In genomic region chr2:33436035-33436580, GRCm38 (mm10) we compare ENCODE assay signal across 8 mouse cellular contexts. TPM values are rescaled to one million over a fixed set of nuclear protein-coding genes. Genes with fewer than 3 reads are reported as not detected.
DNase-seq lines count a peak whose midpoint lies in the region; ATAC-seq and TF ChIP-seq lines count a peak whose summit lies in the region.

No protein-coding gene starts in this region.

- H3K4me2 ChIP-seq in forebrain, postnatal 0 days (ENCODE audit: low read depth): peak overlapping the region; percentile 33
- H3K4me2 ChIP-seq in liver, postnatal 0 days (ENCODE audit: low read depth, low read length): peak overlapping the region; percentile 56
- H3K4me2 ChIP-seq in stomach, embryonic 14.5 days (replicated peaks; ENCODE audit: low read depth, low read length): peak overlapping the region; percentile 42

- H3K9me3 ChIP-seq in forebrain, postnatal 0 days (ENCODE audit: low read length): no peaks in the 10 kb centered on the region
- no peaks in the 10 kb centered on the region for H3K9me3 ChIP-seq in liver, postnatal 0 days (ENCODE audit: low read length)
- no peaks in the 10 kb centered on the region for H3K9me3 ChIP-seq in stomach, embryonic 14.5 days (ENCODE audit: control insufficient read depth, low read depth, low read length)

- no peak for TF ChIP-seq EP300 in liver, postnatal 0 days (IDR thresholded peaks at IDR 0.05; ENCODE audit: low read depth)

- no peaks in the 10 kb centered on the region for H3K36me3 ChIP-seq in forebrain, postnatal 0 days (ENCODE audit: insufficient read depth)
- H3K36me3 ChIP-seq in liver, postnatal 0 days (replicated peaks; ENCODE audit: insufficient read depth, low read length): no peaks in the 10 kb centered on the region
- H3K36me3 ChIP-seq in stomach, embryonic 14.5 days (ENCODE audit: control insufficient read depth, insufficient read depth, low read length): no peaks in the 10 kb centered on the region

- peak overlapping the region; percentile 18; the same call in 1 of the 2 replicates for H3K27ac ChIP-seq in left cerebral cortex, adult 2 months
- H3K27ac ChIP-seq in forebrain, postnatal 0 days (ENCODE audit: low read depth, low read length): no peak overlapping the region
- H3K27ac ChIP-seq in liver, postnatal 0 days (ENCODE audit: low read depth): no peak overlapping the region
- peak overlapping the region; percentile 13; the same call in 1 of the 2 replicates for H3K27ac ChIP-seq in stomach, embryonic 14.5 days (ENCODE audit: low read length)

- peak overlapping the region; percentile 25; the same call in 1 of the 2 replicates for H3K9ac ChIP-seq in forebrain, postnatal 0 days
- no peak overlapping the region for H3K9ac ChIP-seq in liver, postnatal 0 days (replicated peaks)
- no peak overlapping the region for H3K9ac ChIP-seq in stomach, embryonic 14.5 days (replicated peaks; ENCODE audit: low read depth, low read length)

- ATAC-seq in forebrain, postnatal 0 days: peak; percentile 47; the same call in 1 of the 2 replicates
- no peak for ATAC-seq in liver, postnatal 0 days
- 0 out of 2 replicates have a peak, but pooled peaks have one; percentile 2 for ATAC-seq in stomach, embryonic 14.5 days (ENCODE audit: insufficient number of reproducible peaks, insufficient read depth, low FRiP score, low read depth)

- intact Hi-C loops in left cerebral cortex, adult 2 months (cut with DNase I): no loop called here
- intact Hi-C loops in left cerebral cortex, postnatal 4 days (cut with DNase I): no loop called here

- 0 out of 2 replicates have a peak, but pooled peaks cover 5% of the 10 kb centered on the region for H3K27me3 ChIP-seq in forebrain, postnatal 0 days (ENCODE audit: insufficient read depth, low read length)
- no peaks in the 10 kb centered on the region for H3K27me3 ChIP-seq in liver, postnatal 0 days (ENCODE audit: insufficient read depth, low read length)
- H3K27me3 ChIP-seq in stomach, embryonic 14.5 days (ENCODE audit: control insufficient read depth, insufficient read depth, low read length): no peaks in the 10 kb centered on the region

- peaks cover 14% of the 10 kb centered on the region for H3K4me1 ChIP-seq in forebrain, postnatal 0 days (ENCODE audit: insufficient read depth)
- peaks cover 6% of the 10 kb centered on the region; the same call in 1 of the 2 replicates for H3K4me1 ChIP-seq in liver, postnatal 0 days (ENCODE audit: insufficient read depth)
- H3K4me1 ChIP-seq in stomach, embryonic 14.5 days (ENCODE audit: control insufficient read depth, insufficient read depth, low read length): peaks cover 21% of the 10 kb centered on the region; the same call in 1 of the 2 replicates

- TF ChIP-seq CTCF in left cerebral cortex, adult 2 months (IDR thresholded peaks at IDR 0.05): no peak
- no peak for TF ChIP-seq CTCF in forebrain, postnatal 0 days (IDR thresholded peaks at IDR 0.05; ENCODE audit: low read depth)
- no peak for TF ChIP-seq CTCF in liver, postnatal 0 days (IDR thresholded peaks at IDR 0.05; ENCODE audit: low read depth)

- no peak for DNase-seq in left cerebral cortex, adult 2 months (ENCODE audit: extremely low spot score in 1 of 2, low spot score in 2 of 2)
- DNase-seq in left cerebral cortex, postnatal 4 days: no peak
- DNase-seq in forebrain, postnatal 0 days: peak; percentile 52
- no peak for DNase-seq in liver, postnatal 0 days
- no peak for DNase-seq in B cell, adult 2 months
- DNase-seq in adrenal gland, postnatal 36 days: no peak
- DNase-seq in right cerebral cortex, postnatal 25 days: no peak

- WGBS in forebrain, postnatal 0 days: 9% methylated on average over 16 of the region's 16 CpGs
- WGBS in liver, postnatal 0 days (ENCODE audit: insufficient replicate concordance): 6% methylated on average over 16 of the region's 16 CpGs
- 5% methylated on average over 16 of the region's 16 CpGs for WGBS in stomach, embryonic 14.5 days

- H3K4me3 ChIP-seq in left cerebral cortex, adult 2 months: peak overlapping the region; percentile 8; the same call in 1 of the 2 replicates
- no peak overlapping the region for H3K4me3 ChIP-seq in forebrain, postnatal 0 days (ENCODE audit: low read depth, low read length)
- H3K4me3 ChIP-seq in liver, postnatal 0 days (ENCODE audit: low read depth, low read length): no peak overlapping the region
- no peak overlapping the region for H3K4me3 ChIP-seq in stomach, embryonic 14.5 days (ENCODE audit: low read depth, low read length)

RNA-seq across cellular contexts. Expression of gene Zbtb34, which starts 5.0 kb away (rescaled TPM):
- 10 to 100 TPM; 23.9 to 26.9 TPM for total RNA-seq in left cerebral cortex, adult 2 months (2021)
- total RNA-seq in left cerebral cortex, postnatal 4 days (2021): 10 to 100 TPM; 68.2 to 70.5 TPM
- 20.9 and 24.1 TPM in 2 replicates for total RNA-seq in forebrain, postnatal 0 days (2014; rRNA removed)
- polyA plus RNA-seq in forebrain, postnatal 0 days (2015; fragmentation: Nextera tagmentation; extraction: Ambion mirVana): 3.7 and 4.5 TPM in 2 replicates
- 0.98 and 1.1 TPM in 2 replicates for polyA plus RNA-seq in liver, postnatal 0 days (2015; fragmentation: Nextera tagmentation; extraction: Ambion mirVana)
- 8.4 and 9.0 TPM in 2 replicates for polyA plus RNA-seq in stomach, embryonic 14.5 days (2014; fragmentation: Nextera tagmentation; extraction: Ambion mirVana)
- 1 to 10 TPM; 8.5 to 9.5 TPM for total RNA-seq in adrenal gland, postnatal 36 days (2021)

RNA-seq across cellular contexts. Expression of gene Zbtb43, which starts 32.3 kb away (rescaled TPM):
- 10 to 100 TPM; 27.4 to 28.4 TPM for total RNA-seq in left cerebral cortex, adult 2 months (2021)
- 10 to 100 TPM; 28.0 to 29.7 TPM for total RNA-seq in left cerebral cortex, postnatal 4 days (2021)
- 32.2 and 46.5 TPM in 2 replicates for total RNA-seq in forebrain, postnatal 0 days (2014; rRNA removed)
- 19.2 and 24.4 TPM in 2 replicates for polyA plus RNA-seq in forebrain, postnatal 0 days (2015; fragmentation: Nextera tagmentation; extraction: Ambion mirVana)
- 6.1 and 8.0 TPM in 2 replicates for polyA plus RNA-seq in liver, postnatal 0 days (2015; fragmentation: Nextera tagmentation; extraction: Ambion mirVana)
- polyA plus RNA-seq in stomach, embryonic 14.5 days (2014; fragmentation: Nextera tagmentation; extraction: Ambion mirVana): 17.6 and 21.8 TPM in 2 replicates
- total RNA-seq in adrenal gland, postnatal 36 days (2021): 10 to 100 TPM; 20.9 to 24.6 TPM

Comparison
In these comparisons a context has a peak if more than half of its experiments do, and no peak if none do; other contexts are left out.
1. H3K27ac ChIP-seq: peak in left cerebral cortex, adult 2 months (single experiment) and stomach, embryonic 14.5 days (single experiment); none in forebrain, postnatal 0 days (single experiment) and liver, postnatal 0 days (single experiment).
2. Peak in every context shown above with its lines, with median percentiles within 50 percentile points of each other: H3K4me2 ChIP-seq.